ENCODE assay signal across 22 mouse cellular contexts in genomic region chr10:75686724-75687123, GRCm38 (mm10). TPM values are rescaled to one million over a fixed set of nuclear protein-coding genes. Genes with fewer than 3 reads are reported as not detected.
"Had no signal": no experiment of that assay in that cellular context is flagged by ENCODE, and none has a peak within 500 bp of the region (broad histone marks: within the 10 kb centered on the region; RNA-seq: fewer than 3 reads in every experiment).

No protein-coding gene starts in this region.

- H3K27me3 ChIP-seq: megakaryocyte, embryonic 14.5 days; midbrain, embryonic 13.5 days; neural tube, embryonic 13.5 days had no signal

- H3K4me3 ChIP-seq: megakaryocyte, embryonic 14.5 days; midbrain, embryonic 10.5 days; midbrain, embryonic 13.5 days; myocyte; neural tube, embryonic 13.5 days had no signal

- DNase-seq: kidney, adult 2 months; kidney, postnatal 25 days; lung, adult 2 months; lung, postnatal 14 days; retina, postnatal 1 day; right cerebral cortex, postnatal 14 days; right cerebral cortex, postnatal 4 days; thymus, adult 2 months; thymus, postnatal 14 days; thymus, postnatal 4 days had no signal

- ATAC-seq: intestine, postnatal 0 days; midbrain, embryonic 13.5 days; midbrain, embryonic 16.5 days had no signal

- H3K27ac ChIP-seq: kidney, postnatal 0 days; liver, embryonic 14.5 days; macrophage; midbrain, embryonic 10.5 days; midbrain, embryonic 13.5 days; neural tube, embryonic 13.5 days; stomach, postnatal 0 days had no signal

- H3K4me2 ChIP-seq: midbrain, embryonic 13.5 days; neural tube, embryonic 13.5 days had no signal

- H3K9ac ChIP-seq: liver, embryonic 14.5 days; midbrain, embryonic 13.5 days; neural tube, embryonic 13.5 days had no signal

- H3K9me3 ChIP-seq: megakaryocyte, embryonic 14.5 days; midbrain, embryonic 10.5 days; midbrain, embryonic 13.5 days; neural tube, embryonic 13.5 days had no signal

RNA-seq across cellular contexts. Expression of gene Susd2, which starts 42.9 kb away (rescaled TPM):
- total RNA-seq: monocyte, adult 5-6 weeks had no signal
